Mouse (Mus musculus) MN1 (cell line): ENCODE data around the gene Slc6a17.

Source experiments
- DNase-seq: peaks from one replicate; pipeline ENCODE4 v3.0.0-alpha.2; 2016; ENCODE audit warnings: low spot score

Slc6a17 gene

DNA sequence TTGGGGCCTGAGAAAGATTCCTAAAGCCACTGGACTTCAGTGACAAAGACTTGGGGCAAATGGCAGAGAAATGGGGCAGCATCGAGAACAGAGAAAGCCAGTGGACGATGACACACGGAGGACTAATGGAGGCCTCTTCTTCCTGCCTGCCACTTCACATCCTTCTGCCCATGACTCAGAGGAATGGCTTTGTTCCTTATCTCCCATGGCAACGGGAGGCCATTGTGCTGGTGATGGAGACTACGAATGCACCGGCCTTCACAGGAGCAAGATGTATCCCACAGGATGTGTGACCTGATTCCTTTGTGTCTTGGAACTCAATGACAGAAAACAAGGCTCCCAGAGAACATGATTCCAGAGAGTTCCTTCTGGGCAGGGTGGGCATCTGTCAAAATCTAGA is 6.7 kb upstream of the Slc6a17 start:
- DNase-seq: no peak

DNA sequence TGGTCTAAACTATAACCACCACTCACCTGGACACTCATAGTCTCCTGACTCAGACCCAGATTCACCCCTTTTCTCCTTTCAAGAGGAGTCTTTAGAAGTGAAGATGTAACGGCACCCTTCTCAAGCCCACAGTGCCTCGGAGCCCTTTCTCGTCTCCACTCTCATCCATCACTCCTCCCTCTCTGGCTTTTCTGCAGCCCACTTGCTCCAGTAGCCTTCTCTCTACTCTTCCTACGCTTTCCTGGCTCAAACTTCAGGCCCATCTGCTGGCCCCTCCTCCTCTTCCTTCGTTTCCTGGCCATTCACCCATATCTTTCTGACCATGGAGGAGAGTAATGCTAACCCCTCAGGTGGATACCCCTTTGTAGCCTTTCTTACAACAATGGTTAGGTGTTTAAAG is 3.1 kb upstream of the Slc6a17 start:
- DNase-seq: no peak

DNA sequence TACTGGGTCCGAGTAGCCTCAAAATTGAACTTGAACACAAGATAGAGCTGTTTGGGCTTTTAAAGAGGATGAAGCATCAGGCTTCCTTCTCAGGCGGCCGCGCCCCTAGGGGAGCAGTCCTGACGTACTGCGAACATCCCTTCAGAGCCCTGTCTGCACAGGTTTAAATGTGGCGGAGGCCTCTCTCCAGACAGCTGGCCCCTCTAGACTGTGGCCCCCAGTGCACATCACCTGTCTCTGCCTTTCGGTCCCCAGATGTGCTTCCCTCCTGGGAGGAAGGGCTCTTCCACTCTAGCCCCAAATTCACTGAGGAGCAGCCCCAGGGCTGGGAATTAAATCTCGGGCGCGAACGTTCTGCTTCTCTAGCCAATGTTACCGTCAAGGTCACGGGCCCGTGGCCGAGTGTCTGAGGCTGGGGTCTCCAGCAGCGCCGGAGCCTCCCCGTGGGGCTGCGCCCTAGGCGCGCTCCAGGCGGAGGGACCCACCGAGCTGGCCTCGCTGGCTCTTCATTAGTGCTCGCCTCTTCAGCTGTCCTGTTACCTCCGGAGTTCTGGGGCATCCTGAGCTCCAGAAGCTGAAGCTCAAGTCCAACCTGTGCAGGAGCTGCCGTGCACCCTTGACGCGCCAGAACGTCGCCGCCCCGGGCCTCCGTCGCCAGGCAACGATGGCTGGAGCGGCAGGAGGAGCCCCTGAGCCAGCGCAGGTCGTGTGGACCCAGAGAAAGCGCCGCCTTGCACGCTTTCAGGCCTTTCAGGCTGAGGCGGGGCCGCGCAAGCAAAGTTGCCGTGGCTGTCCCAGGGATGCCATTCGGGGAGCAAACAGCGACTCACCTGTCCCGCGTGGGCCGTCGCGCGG is 815 bp downstream of the Slc6a17 start:
- no peak for DNase-seq

DNA sequence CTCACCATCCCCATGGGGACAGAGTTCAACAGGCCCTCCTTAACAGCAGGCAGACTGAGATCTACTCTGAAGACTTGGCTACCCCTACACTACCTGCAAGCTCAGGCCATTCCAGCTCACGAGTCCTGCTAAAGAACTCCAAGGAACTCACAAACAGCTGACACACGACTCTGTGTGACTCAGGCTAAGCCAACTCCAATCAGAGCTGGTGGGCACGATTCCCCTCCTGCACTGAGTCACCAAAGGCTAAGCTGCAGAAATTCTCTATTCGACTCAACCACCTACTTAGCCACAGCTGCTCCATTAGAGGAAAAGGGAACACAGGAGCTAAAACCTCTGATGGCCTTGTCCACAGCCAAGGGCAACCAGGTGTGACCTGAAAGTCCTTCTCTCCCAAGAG is 1.8 kb downstream of the Slc6a17 start:
- no peak for DNase-seq

- no peak for DNase-seq
These were observed 6.4 kb downstream of the Slc6a17 start for GRCm38 (mm10) chr3:107511416-107511815.

DNA sequence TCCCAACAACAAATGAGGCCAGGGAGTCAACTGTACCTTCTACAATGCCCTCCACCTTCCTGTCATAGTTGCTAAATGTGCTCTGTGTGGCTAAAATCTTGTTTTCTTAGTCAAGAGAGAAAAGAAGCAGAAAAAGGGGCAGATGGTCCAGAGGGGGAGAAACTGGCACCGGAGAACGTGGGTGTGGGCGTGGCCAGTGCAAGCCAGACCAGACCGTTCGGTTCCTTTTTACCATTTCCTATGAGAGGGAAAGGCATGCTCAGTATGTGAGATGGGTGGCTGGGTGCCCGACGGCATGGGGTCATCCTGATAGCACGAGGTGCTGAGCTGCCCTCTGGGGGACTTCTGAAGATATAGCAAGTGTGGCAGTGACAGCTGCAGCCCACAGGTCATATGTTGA is 9.1 kb downstream of the Slc6a17 start:
- no peak for DNase-seq

DNA sequence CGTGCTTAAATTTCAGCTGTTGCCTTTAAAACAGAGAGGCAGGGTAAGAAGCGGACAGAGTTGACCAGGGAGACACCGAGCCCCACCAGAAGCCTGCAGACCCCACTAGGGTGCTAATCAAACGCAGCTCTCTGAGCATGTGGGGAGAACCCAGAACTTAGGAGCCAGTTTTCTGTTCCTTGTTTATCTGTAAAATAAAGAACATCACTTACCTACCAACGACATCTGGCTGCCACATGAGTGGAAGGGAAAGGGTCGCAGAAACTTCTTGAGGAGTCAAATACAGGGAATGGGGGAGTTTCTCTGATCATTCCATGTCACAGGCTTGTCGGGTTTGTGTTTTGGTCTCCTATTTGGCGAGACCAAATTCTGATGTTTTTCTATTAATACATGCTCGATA is 9.9 kb downstream of the Slc6a17 start:
- DNase-seq: no peak

- no peak for DNase-seq
These were observed 11.3 kb downstream of the Slc6a17 start for GRCm38 (mm10) chr3:107506531-107506930.

GRCm38 (mm10) chr3:107505464-107506367 is 12.1 kb downstream of the Slc6a17 start:
- no peak for DNase-seq

- no peak for DNase-seq
These were observed 13.3 kb downstream of the Slc6a17 start for GRCm38 (mm10) chr3:107504542-107504941.

GRCm38 (mm10) chr3:107503716-107504115 is 14.1 kb downstream of the Slc6a17 start:
- DNase-seq: no peak

DNA sequence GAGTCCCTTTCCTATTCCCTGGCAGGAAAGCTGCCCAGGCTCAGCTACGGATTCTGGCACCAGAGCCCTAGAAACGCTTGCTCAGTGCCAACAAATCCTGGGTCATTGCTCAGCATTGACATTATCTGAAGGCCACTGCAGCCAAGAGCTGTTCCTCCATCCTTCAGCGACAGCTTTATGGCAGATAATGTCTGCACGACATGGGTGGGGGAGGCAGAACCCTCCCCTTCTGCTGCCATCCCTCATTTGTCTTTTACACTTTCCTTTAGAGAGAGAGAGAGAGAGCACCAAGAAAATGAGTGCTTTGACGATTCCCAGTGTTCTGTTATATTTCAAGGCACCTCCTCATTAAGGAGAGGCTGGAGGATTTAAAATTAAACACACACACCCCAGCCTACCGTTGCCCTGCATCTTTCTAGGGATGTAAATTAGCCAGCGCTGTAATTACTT is 16.1 kb downstream of the Slc6a17 start:
- peak; percentile 46 for DNase-seq

- DNase-seq: no peak
These were observed 17.5 kb downstream of the Slc6a17 start for GRCm38 (mm10) chr3:107500301-107500700.

DNA sequence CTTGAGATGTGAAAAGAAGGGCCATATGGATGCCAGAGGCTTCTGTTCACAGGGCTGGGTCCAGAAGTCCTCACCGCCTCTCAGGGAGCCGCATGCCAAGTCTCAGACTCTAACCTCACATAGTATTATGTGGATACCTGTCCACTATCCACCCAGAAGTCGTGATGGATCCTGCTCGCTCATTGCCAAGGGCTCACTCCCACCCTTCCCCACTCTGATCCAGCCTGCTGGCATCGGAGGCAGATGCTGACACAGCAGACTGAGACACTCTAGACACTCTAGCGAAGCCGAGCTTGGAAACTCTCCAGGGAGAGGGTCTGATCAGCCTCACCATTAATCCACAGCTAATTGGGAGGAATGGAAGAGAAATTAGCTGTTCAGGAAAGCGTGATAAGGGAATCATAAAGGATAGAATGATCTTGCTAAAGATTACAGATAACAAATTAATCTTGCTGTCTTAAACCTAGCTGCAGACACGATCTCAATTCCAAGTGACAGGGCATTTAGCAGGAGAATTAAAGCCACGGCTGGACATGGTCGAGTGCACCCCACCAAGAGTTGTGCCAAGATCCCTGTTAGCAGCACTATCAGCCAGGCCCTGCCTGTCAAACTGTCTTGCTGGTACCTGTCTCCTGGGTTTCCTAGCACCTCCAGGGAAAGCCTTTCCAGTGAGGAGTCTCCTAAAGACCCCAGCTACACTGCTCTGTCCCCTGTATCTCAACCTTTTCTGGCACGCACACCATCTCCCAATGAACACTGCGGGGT is 21.6 kb downstream of the Slc6a17 start:
- DNase-seq: peak; percentile 64

GRCm38 (mm10) chr3:107495524-107495923 is 22.3 kb downstream of the Slc6a17 start:
- DNase-seq: no peak

DNA sequence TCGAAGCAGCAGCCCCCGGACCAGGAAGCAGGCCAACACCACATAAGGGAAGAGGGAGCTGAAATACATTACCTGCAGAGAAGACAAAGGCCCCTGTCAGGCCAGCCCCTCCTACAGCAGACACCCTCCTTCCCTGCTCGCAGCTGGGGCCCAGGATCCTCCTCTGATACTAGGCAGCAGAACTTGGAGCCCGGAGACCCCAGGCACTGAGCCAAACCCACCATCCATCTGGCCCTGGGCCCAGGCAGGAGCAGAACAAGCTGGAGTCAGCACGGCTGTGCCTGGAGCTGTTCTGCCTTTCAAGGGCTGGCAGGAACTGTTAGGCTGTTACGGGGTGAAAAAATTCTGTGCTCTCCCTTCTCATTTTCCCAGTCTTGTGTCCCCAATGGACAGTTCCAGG is 26.4 kb downstream of the Slc6a17 start:
- DNase-seq: peak; percentile 71

- DNase-seq: no peak
These were observed 29.2 kb downstream of the Slc6a17 start for GRCm38 (mm10) chr3:107488637-107489036.

- peak; percentile 42 for DNase-seq
These were observed 34.5 kb downstream of the Slc6a17 start for GRCm38 (mm10) chr3:107483290-107483689.

GRCm38 (mm10) chr3:107480660-107481059 is 37.2 kb downstream of the Slc6a17 start:
- no peak for DNase-seq

- peak; percentile 79 for DNase-seq
These were observed 45.6 kb downstream of the Slc6a17 start for GRCm38 (mm10) chr3:107472198-107472597.

DNA sequence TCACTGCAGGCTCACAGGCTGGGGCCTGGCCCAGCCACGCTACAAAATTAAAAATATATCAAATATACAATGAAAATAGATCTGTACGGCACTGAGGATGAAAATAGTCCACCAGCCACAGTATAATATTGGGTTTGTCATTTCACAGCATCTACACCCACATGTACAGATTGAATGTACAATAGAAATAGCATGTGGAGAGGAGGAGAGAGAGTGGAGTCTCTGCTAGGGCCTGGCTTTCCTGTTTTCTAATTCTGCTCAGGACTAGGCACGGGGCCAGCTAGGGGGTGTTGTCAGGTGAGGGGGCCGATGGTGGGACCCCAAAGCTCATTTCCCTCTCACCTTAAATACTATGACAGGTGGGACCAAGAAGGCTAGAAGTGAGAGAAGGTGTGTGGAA is 48.8 kb downstream of the Slc6a17 start:
- DNase-seq: no peak

- DNase-seq: no peak
These were observed 49.7 kb downstream of the Slc6a17 start for GRCm38 (mm10) chr3:107468106-107468505.
